Mouse (Mus musculus) hindbrain, embryonic 10.5 days (tissue): Measurements from ENCODE around the gene Hsd17b14. TPM values are rescaled to one million over a fixed set of nuclear protein-coding genes. Genes with fewer than 3 reads are reported as not detected.
"Not testable (repeated sequence)": the region's sequence is repeated elsewhere in the genome, so short reads cannot be mapped to it uniquely, and the experiment has no call there.

Experiments used
- DNase-seq: peaks from one replicate; pipeline ENCODE4 v3.0.0-alpha.2; 2017; ENCODE audit warnings: low spot score
- H3K27ac ChIP-seq: fragments of 300-500 bp; sonication (generic); 2 replicates; pipeline ENCODE4 v1.5.1; 2016; ENCODE audit warnings: mild to moderate bottlenecking, moderate library complexity
- H3K27me3 ChIP-seq: fragments of 300-500 bp; sonication (generic); 2 replicates; pipeline ENCODE4 v1.6.1; 2016; ENCODE audit warnings: mild to moderate bottlenecking; ENCODE audit not compliant: poor library complexity, insufficient read depth, severe bottlenecking
- H3K36me3 ChIP-seq: fragments of 300-500 bp; sonication (generic); 2 replicates; pipeline ENCODE4 v1.6.1; 2016; ENCODE audit warnings: mild to moderate bottlenecking, moderate library complexity
- H3K4me1 ChIP-seq: fragments of 300-500 bp; sonication (generic); replicated peaks from 2 replicates; pipeline ENCODE4 v1.6.1; 2016; ENCODE audit warnings: mild to moderate bottlenecking
- H3K4me3 ChIP-seq: fragments of 300-500 bp; sonication (generic); 2 replicates; pipeline ENCODE4 v1.5.1; 2016; ENCODE audit warnings: mild to moderate bottlenecking, moderate library complexity
- H3K9me3 ChIP-seq: fragments of 300-500 bp; sonication (generic); 2 replicates; pipeline ENCODE4 v1.6.1; 2016; ENCODE audit warnings: mild to moderate bottlenecking, moderate library complexity
- WGBS: fragments of 180-500 bp; shearing (Covaris S2); methylation state at CpG from one replicate; pipeline ENCODE4 v1.1.7; 2016; 5-methylcytosine and 5-hydroxymethylcytosine counted together
- polyA plus RNA-seq: library from polyadenylated mRNA; unstranded; fragments of >200 nt; fragmentation: Nextera tagmentation; extraction: Ambion mirVana; gene quantifications from 2 replicates; pipeline ENCODE4 v1.2.1, GENCODE M21; 2016

The Hsd17b14 gene
- polyA plus RNA-seq, 1 experiment from 2014 or later: 1.1 TPM

GRCm38 (mm10) chr7:45522194-45522752 lies 32.4 kb upstream of the Hsd17b14 start:
- peak overlapping the region; percentile 62 for H3K4me3 ChIP-seq
- no peaks in the 10 kb centered on the region for H3K9me3 ChIP-seq
- no peaks in the 10 kb centered on the region for H3K27me3 ChIP-seq
- peaks cover 19% of the 10 kb centered on the region for H3K36me3 ChIP-seq
- H3K4me1 ChIP-seq: peaks cover 48% of the 10 kb centered on the region
- WGBS: 57% methylated on average over 16 of the region's 16 CpGs
- no peak for DNase-seq
- peak overlapping the region; percentile 94 for H3K27ac ChIP-seq

- H3K27me3 ChIP-seq: no peaks in the 10 kb centered on the region
- no peak for DNase-seq
- H3K4me3 ChIP-seq: peak overlapping the region; percentile 62
- H3K27ac ChIP-seq: peak overlapping the region; percentile 40; the same call in 1 of the 2 replicates
- WGBS: 75% methylated on average over 18 of the region's 18 CpGs
- H3K9me3 ChIP-seq: no peaks in the 10 kb centered on the region
- H3K4me1 ChIP-seq: peaks cover 48% of the 10 kb centered on the region
- H3K36me3 ChIP-seq: peaks cover 19% of the 10 kb centered on the region
These were observed 31.6 kb upstream of the Hsd17b14 start for GRCm38 (mm10) chr7:45522957-45523676.

GRCm38 (mm10) chr7:45523678-45524170 lies 31.0 kb upstream of the Hsd17b14 start:
- Histone ChIP-seq H3K36me3 (peaks cover 19% of the 10 kb centered on the region), H3K4me3 (peak overlapping the region; percentile 62), H3K4me1 (peaks cover 49% of the 10 kb centered on the region), H3K27me3 (no peaks in the 10 kb centered on the region), H3K9me3 (no peaks in the 10 kb centered on the region), H3K27ac (peak overlapping the region; percentile 40; the same call in 1 of the 2 replicates)
- 83% methylated on average over 13 of the region's 13 CpGs for WGBS
- DNase-seq: no peak

- Histone ChIP-seq H3K4me1 (peaks cover 62% of the 10 kb centered on the region), H3K9me3 (no peaks in the 10 kb centered on the region), H3K27me3 (no peaks in the 10 kb centered on the region), H3K36me3 (peaks cover 19% of the 10 kb centered on the region), H3K27ac (peak overlapping the region; percentile 95), H3K4me3 (peak overlapping the region; percentile 88)
- WGBS: 32% methylated on average over 12 of the region's 12 CpGs
- DNase-seq: no peak
These were observed 29.7 kb upstream of the Hsd17b14 start for GRCm38 (mm10) chr7:45524841-45525621.

- Histone ChIP-seq H3K4me1 (peaks cover 68% of the 10 kb centered on the region), H3K27me3 (no peaks in the 10 kb centered on the region), H3K9me3 (no peaks in the 10 kb centered on the region), H3K4me3 (peak within 1 kb of the TSS; percentile 88), H3K27ac (peak within 1 kb of the TSS; percentile 95), H3K36me3 (peaks cover 19% of the 10 kb centered on the region)
- WGBS: under 1% methylated on average over 54 of the region's 54 CpGs
- peak; percentile 95 for DNase-seq
These were observed 28.8 kb upstream of the Hsd17b14 start, which contains the start of the genes Ppp1r15a and Plekha4 for GRCm38 (mm10) chr7:45525809-45526473. Ppp1r15a (minus strand) TSS chr7:45526268. Plekha4 (plus strand) TSS chr7:45526330.

GRCm38 (mm10) chr7:45526474-45527120 lies 28.1 kb upstream of the Hsd17b14 start:
- DNase-seq: no peak
- Histone ChIP-seq H3K9me3 (no peaks in the 10 kb centered on the region), H3K27ac (peak overlapping the region; percentile 95), H3K4me3 (peak overlapping the region; percentile 88), H3K4me1 (peaks cover 64% of the 10 kb centered on the region), H3K27me3 (no peaks in the 10 kb centered on the region), H3K36me3 (peaks cover 19% of the 10 kb centered on the region)
- 26% methylated on average over 7 of the region's 7 CpGs for WGBS

- H3K27me3 ChIP-seq, DNase-seq, H3K9me3 ChIP-seq, H3K4me3 ChIP-seq, H3K27ac ChIP-seq: not testable (repeated sequence)
- peaks cover 19% of the 10 kb centered on the region for H3K36me3 ChIP-seq
- peaks cover 63% of the 10 kb centered on the region for H3K4me1 ChIP-seq
- 85% methylated on average over 6 of the region's 6 CpGs for WGBS
These were observed 27.5 kb upstream of the Hsd17b14 start for GRCm38 (mm10) chr7:45527169-45527568.

GRCm38 (mm10) chr7:45529461-45529860 lies 25.2 kb upstream of the Hsd17b14 start:
- H3K27ac ChIP-seq: peak overlapping the region; percentile 76
- WGBS: 23% methylated on average over 6 of the region's 6 CpGs
- peaks cover 4% of the 10 kb centered on the region for H3K36me3 ChIP-seq
- peaks cover 51% of the 10 kb centered on the region for H3K4me1 ChIP-seq
- H3K4me3 ChIP-seq: peak overlapping the region; percentile 7; the same call in 1 of the 2 replicates
- DNase-seq: no peak
- H3K27me3 ChIP-seq: no peaks in the 10 kb centered on the region
- H3K9me3 ChIP-seq: no peaks in the 10 kb centered on the region

GRCm38 (mm10) chr7:45530643-45531042 lies 24.1 kb upstream of the Hsd17b14 start:
- peak overlapping the region; percentile 26 for H3K4me3 ChIP-seq
- no peaks in the 10 kb centered on the region for H3K27me3 ChIP-seq
- no peaks in the 10 kb centered on the region for H3K9me3 ChIP-seq
- no peak for DNase-seq
- H3K36me3 ChIP-seq: no peaks in the 10 kb centered on the region
- peak overlapping the region; percentile 76 for H3K27ac ChIP-seq
- 79% methylated on average over 2 of the region's 2 CpGs for WGBS
- H3K4me1 ChIP-seq: peaks cover 41% of the 10 kb centered on the region

- Histone ChIP-seq H3K27me3 (no peaks in the 10 kb centered on the region), H3K36me3 (no peaks in the 10 kb centered on the region), H3K4me3 (no peak overlapping the region), H3K27ac (no peak overlapping the region), H3K9me3 (no peaks in the 10 kb centered on the region), H3K4me1 (peaks cover 37% of the 10 kb centered on the region)
- no peak for DNase-seq
- 82% methylated on average over 1 of the region's 1 CpGs for WGBS
These were observed 19.0 kb upstream of the Hsd17b14 start for GRCm38 (mm10) chr7:45535676-45536075.

GRCm38 (mm10) chr7:45537602-45538001 lies 17.1 kb upstream of the Hsd17b14 start:
- DNase-seq: no peak
- no peaks in the 10 kb centered on the region for H3K27me3 ChIP-seq
- WGBS: 78% methylated on average over 10 of the region's 10 CpGs
- no peaks in the 10 kb centered on the region for H3K36me3 ChIP-seq
- H3K4me3 ChIP-seq: peak overlapping the region; percentile 67
- peaks cover 36% of the 10 kb centered on the region for H3K4me1 ChIP-seq
- peak overlapping the region; percentile 88 for H3K27ac ChIP-seq
- H3K9me3 ChIP-seq: no peaks in the 10 kb centered on the region
